Mouse (Mus musculus) embryo, embryonic 9.5 days (tissue): ENCODE results near the gene Ifitm10.
"Not testable (repeated sequence)": the region's sequence is repeated elsewhere in the genome, so short reads cannot be mapped to it uniquely, and the experiment has no call there.

ENCODE experiments used
- DNase-seq: peaks from one replicate; pipeline ENCODE4 v3.0.0-alpha.2; 2017; ENCODE audit errors: extremely low spot score

The Ifitm10 gene

GRCm38 (mm10) chr7:142321637-142322306 lies 51.8 kb downstream of the Ifitm10 start:
- DNase-seq = not testable (repeated sequence)

GRCm38 (mm10) chr7:142320906-142321305 lies 52.6 kb downstream of the Ifitm10 start:
- DNase-seq = no peak

GRCm38 (mm10) chr7:142319124-142319523 lies 54.4 kb downstream of the Ifitm10 start:
- no peak for DNase-seq

GRCm38 (mm10) chr7:142317216-142317615 lies 56.3 kb downstream of the Ifitm10 start:
- no peak for DNase-seq

GRCm38 (mm10) chr7:142316558-142316957 lies 57.0 kb downstream of the Ifitm10 start:
- peak; percentile 63 for DNase-seq

GRCm38 (mm10) chr7:142314600-142315285 lies 58.8 kb downstream of the Ifitm10 start:
- DNase-seq = no peak

- not testable (repeated sequence) for DNase-seq
Observed at GRCm38 (mm10) chr7:142303929-142304328, 69.6 kb downstream of the Ifitm10 start.

- no peak for DNase-seq
Observed at GRCm38 (mm10) chr7:142303249-142303648, 70.3 kb downstream of the Ifitm10 start, which contains the start of gene Krtap5-4. TSS of gene Krtap5-4 (plus strand) at chr7:142303549.

GRCm38 (mm10) chr7:142297018-142297417 lies 76.5 kb downstream of the Ifitm10 start, which contains the start of gene Krtap5-1:
TSS of gene Krtap5-1 (minus strand) at chr7:142297118.
- DNase-seq = not testable (repeated sequence)

GRCm38 (mm10) chr7:142296108-142296507 lies 77.4 kb downstream of the Ifitm10 start:
- DNase-seq = not testable (repeated sequence)

- DNase-seq = no peak
Observed at GRCm38 (mm10) chr7:142295418-142295817, 78.1 kb downstream of the Ifitm10 start.

GRCm38 (mm10) chr7:142293851-142294250 lies 79.7 kb downstream of the Ifitm10 start:
- not testable (repeated sequence) for DNase-seq

GRCm38 (mm10) chr7:142285910-142286612 lies 87.5 kb downstream of the Ifitm10 start:
- DNase-seq = peak; percentile 15

GRCm38 (mm10) chr7:142285130-142285835 lies 88.3 kb downstream of the Ifitm10 start:
- no peak for DNase-seq

GRCm38 (mm10) chr7:142284615-142285080 lies 88.9 kb downstream of the Ifitm10 start:
- peak; percentile 94 for DNase-seq

- peak; percentile 85 for DNase-seq
Observed at GRCm38 (mm10) chr7:142284023-142284591, 89.4 kb downstream of the Ifitm10 start.

GRCm38 (mm10) chr7:142282847-142283246 lies 90.7 kb downstream of the Ifitm10 start:
- DNase-seq = peak; percentile 22

- not testable (repeated sequence) for DNase-seq
Observed at GRCm38 (mm10) chr7:142279291-142279690, 94.3 kb downstream of the Ifitm10 start.

GRCm38 (mm10) chr7:142278183-142278582 lies 95.4 kb downstream of the Ifitm10 start:
- DNase-seq = peak; percentile 57
